20 mouse cellular contexts compared by ENCODE assay signal in genomic region chr2:118159126-118159525, GRCm38 (mm10). TPM values are rescaled to one million over a fixed set of nuclear protein-coding genes. Genes with fewer than 3 reads are reported as not detected.
DNase-seq lines count a peak whose midpoint lies in the region; ATAC-seq lines count a peak whose summit lies in the region.
"Had no signal": no experiment of that assay in that cellular context is flagged by ENCODE, and none has a peak within 500 bp of the region (broad histone marks: within the 10 kb centered on the region; RNA-seq: fewer than 3 reads in every experiment).

No protein-coding gene starts in this region.

- H3K4me3 ChIP-seq in forebrain, embryonic 10.5 days: no peak overlapping the region
- H3K4me3 ChIP-seq in forebrain, embryonic 12.5 days (replicated peaks): no peak overlapping the region
- no peak overlapping the region for H3K4me3 ChIP-seq in embryonic facial prominence, embryonic 10.5 days
- H3K4me3 ChIP-seq: heart, embryonic 12.5 days; midbrain, embryonic 13.5 days had no signal

- no peak overlapping the region for H3K4me2 ChIP-seq in forebrain, embryonic 12.5 days
- H3K4me2 ChIP-seq: heart, embryonic 12.5 days; midbrain, embryonic 13.5 days had no signal

- H3K27me3 ChIP-seq in forebrain, embryonic 10.5 days (ENCODE audit: poor library complexity, severe bottlenecking): no peaks in the 10 kb centered on the region
- no peaks in the 10 kb centered on the region for H3K27me3 ChIP-seq in forebrain, embryonic 12.5 days
- no peaks in the 10 kb centered on the region for H3K27me3 ChIP-seq in embryonic facial prominence, embryonic 10.5 days (replicated peaks; ENCODE audit: low read depth, poor library complexity, severe bottlenecking)
- H3K27me3 ChIP-seq: heart, embryonic 12.5 days; midbrain, embryonic 13.5 days had no signal

- H3K9ac ChIP-seq in forebrain, embryonic 12.5 days: no peak overlapping the region
- H3K9ac ChIP-seq: heart, embryonic 12.5 days; liver, embryonic 14.5 days; midbrain, embryonic 13.5 days had no signal

- no peaks in the 10 kb centered on the region for H3K36me3 ChIP-seq in forebrain, embryonic 10.5 days (replicated peaks)
- H3K36me3 ChIP-seq in forebrain, embryonic 12.5 days (replicated peaks): no peaks in the 10 kb centered on the region
- H3K36me3 ChIP-seq in embryonic facial prominence, embryonic 10.5 days (replicated peaks): no peaks in the 10 kb centered on the region
- H3K36me3 ChIP-seq: G1E; heart, embryonic 12.5 days; midbrain, embryonic 13.5 days had no signal

- WGBS in forebrain, embryonic 10.5 days: 75% methylated on average over 6 of the region's 6 CpGs
- WGBS in forebrain, embryonic 12.5 days: 68% methylated on average over 6 of the region's 6 CpGs
- WGBS in embryonic facial prominence, embryonic 10.5 days: 27% methylated on average over 6 of the region's 6 CpGs

- H3K9me3 ChIP-seq in forebrain, embryonic 10.5 days: no peaks in the 10 kb centered on the region
- no peaks in the 10 kb centered on the region for H3K9me3 ChIP-seq in forebrain, embryonic 12.5 days
- no peaks in the 10 kb centered on the region for H3K9me3 ChIP-seq in embryonic facial prominence, embryonic 10.5 days
- H3K9me3 ChIP-seq: heart, embryonic 12.5 days had no signal

- peaks cover 74% of the 10 kb centered on the region for H3K4me1 ChIP-seq in forebrain, embryonic 10.5 days
- peaks cover 38% of the 10 kb centered on the region for H3K4me1 ChIP-seq in forebrain, embryonic 12.5 days
- H3K4me1 ChIP-seq in embryonic facial prominence, embryonic 10.5 days: peaks cover 61% of the 10 kb centered on the region

- no peak for DNase-seq in forebrain, embryonic 10.5 days (ENCODE audit: extremely low spot score, low spot score)
- DNase-seq in 3T3-L1 (ENCODE audit: low read depth, low spot score): peak; percentile 34
- DNase-seq in embryonic facial prominence, embryonic 10.5 days (ENCODE audit: low spot score): peak; percentile 56
- DNase-seq in forelimb bud, embryonic 11.5 days (ENCODE audit: low read depth, low spot score): peak; percentile 38
- DNase-seq in lung, postnatal 10 days: no peak
- DNase-seq in right cerebral cortex, postnatal 25 days: no peak
- no peak for DNase-seq in heart, postnatal 25 days (ENCODE audit: low spot score)
- DNase-seq: cerebellum, adult 18-20 months; cerebellum, postnatal 36 days; heart, postnatal 14 days; layer of hippocampus, postnatal 36 days; left cerebral cortex, postnatal 4 days; right cerebral cortex, postnatal 14 days had no signal

- peak overlapping the region; percentile 74 for H3K27ac ChIP-seq in forebrain, embryonic 10.5 days
- H3K27ac ChIP-seq in forebrain, embryonic 12.5 days: no peak overlapping the region
- H3K27ac ChIP-seq in embryonic facial prominence, embryonic 10.5 days (replicated peaks): peak overlapping the region; percentile 69
- H3K27ac ChIP-seq: liver, embryonic 14.5 days; midbrain, embryonic 13.5 days had no signal

- no peak for ATAC-seq in forebrain, embryonic 12.5 days (ENCODE audit: low FRiP score)
- ATAC-seq: hindbrain, embryonic 16.5 days; intestine, postnatal 0 days; midbrain, embryonic 13.5 days had no signal

- intact Hi-C loops in heart, postnatal 25 days (cut with DNase I): no loop called here

RNA-seq across cellular contexts. Expression of gene Thbs1, which starts 47.5 kb away (rescaled TPM):
- 40.0 and 40.9 TPM in 2 replicates for polyA plus RNA-seq in forebrain, embryonic 10.5 days (2016; fragmentation: Nextera tagmentation; extraction: Ambion mirVana)
- 31.7 and 40.6 TPM in 2 replicates for polyA plus RNA-seq in forebrain, embryonic 12.5 days (2016; fragmentation: Nextera tagmentation; extraction: Ambion mirVana)
- polyA plus RNA-seq in embryonic facial prominence, embryonic 10.5 days (2016; fragmentation: Nextera tagmentation; extraction: Ambion mirVana): 31.1 and 35.4 TPM in 2 replicates
- total RNA-seq in heart, postnatal 25 days (2021): 10 to 100 TPM; 13.9 to 14.3 TPM
- total RNA-seq: G1E had no signal

Comparison
In these comparisons a context has a peak if more than half of its experiments do, and no peak if none do; other contexts are left out.
1. DNase-seq: peak in 3T3-L1 (single experiment), embryonic facial prominence, embryonic 10.5 days (single experiment) and forelimb bud, embryonic 11.5 days (single experiment); none in forebrain, embryonic 10.5 days (single experiment), lung, postnatal 10 days (single experiment), right cerebral cortex, postnatal 25 days (single experiment) and heart, postnatal 25 days (single experiment).